Mouse (Mus musculus) thymus, adult 2 months (tissue): ENCODE results near the gene Fam136a. TPM values are rescaled to one million over a fixed set of nuclear protein-coding genes. Genes with fewer than 3 reads are reported as not detected.
"Not testable (repeated sequence)": the region's sequence is repeated elsewhere in the genome, so short reads cannot be mapped to it uniquely, and the experiment has no call there.

ENCODE experiments used
- DNase-seq: peaks from one replicate; pipeline ENCODE4 v3.0.0; 2021
- H3K27ac ChIP-seq: fragments of 200-500 bp; 2 replicates; pipeline ENCODE4 v1.5.1; 2012; ENCODE audit warnings: low read length, control low read depth; ENCODE audit not compliant: control insufficient read depth, insufficient read depth
- H3K27me3 ChIP-seq: fragments of 200-500 bp; 2 replicates; pipeline ENCODE4 v1.6.1; 2012; ENCODE audit warnings: mild to moderate bottlenecking, low read length, moderate library complexity, mixed read lengths; ENCODE audit not compliant: control insufficient read depth, insufficient read depth
- H3K36me3 ChIP-seq: fragments of 200-500 bp; 2 replicates; pipeline ENCODE4 v1.6.1; 2012; ENCODE audit warnings: mild to moderate bottlenecking, low read length, moderate library complexity; ENCODE audit not compliant: control insufficient read depth, insufficient read depth
- H3K4me1 ChIP-seq: fragments of 200-500 bp; replicated peaks from 2 replicates; pipeline ENCODE4 v1.6.1; 2012; ENCODE audit warnings: low read length; ENCODE audit not compliant: control insufficient read depth, insufficient read depth
- H3K4me3 ChIP-seq: fragments of 200-500 bp; 2 replicates; pipeline ENCODE4 v1.5.1; 2012; ENCODE audit warnings: mild to moderate bottlenecking, low read length, control low read depth, moderate library complexity; ENCODE audit not compliant: control insufficient read depth, insufficient read depth
- CTCF ChIP-seq: fragments of 200-500 bp; IDR thresholded peaks from 2 replicates; pipeline ENCODE4 v1.5.1; 2012; ENCODE audit warnings: mild to moderate bottlenecking, control low read depth, low read length, moderate library complexity, borderline replicate concordance; ENCODE audit not compliant: control insufficient read depth, poor library complexity, insufficient read depth; ENCODE audit errors: extremely low read depth
- POLR2A ChIP-seq: fragments of 200-500 bp; IDR thresholded peaks from 2 replicates; pipeline ENCODE4 v1.6.1; 2012; ENCODE audit warnings: mild to moderate bottlenecking, low read length, control low read depth, moderate library complexity; ENCODE audit not compliant: control insufficient read depth, poor library complexity, insufficient read depth; ENCODE audit errors: extremely low read depth
- WGBS: fragments of 180-500 bp; shearing (Covaris S2); methylation state at CpG from one replicate; pipeline ENCODE4 v1.1.7; 2018; 5-methylcytosine and 5-hydroxymethylcytosine counted together
- polyA plus RNA-seq: library from polyadenylated mRNA; depleted of rRNA; stranded (reverse); fragments of >200 nt; gene quantifications from 2 replicates; pipeline ENCODE4 v1.2.3, GENCODE M21; 2012

The Fam136a gene
- polyA plus RNA-seq, 1 experiment = 14.3 TPM

DNA sequence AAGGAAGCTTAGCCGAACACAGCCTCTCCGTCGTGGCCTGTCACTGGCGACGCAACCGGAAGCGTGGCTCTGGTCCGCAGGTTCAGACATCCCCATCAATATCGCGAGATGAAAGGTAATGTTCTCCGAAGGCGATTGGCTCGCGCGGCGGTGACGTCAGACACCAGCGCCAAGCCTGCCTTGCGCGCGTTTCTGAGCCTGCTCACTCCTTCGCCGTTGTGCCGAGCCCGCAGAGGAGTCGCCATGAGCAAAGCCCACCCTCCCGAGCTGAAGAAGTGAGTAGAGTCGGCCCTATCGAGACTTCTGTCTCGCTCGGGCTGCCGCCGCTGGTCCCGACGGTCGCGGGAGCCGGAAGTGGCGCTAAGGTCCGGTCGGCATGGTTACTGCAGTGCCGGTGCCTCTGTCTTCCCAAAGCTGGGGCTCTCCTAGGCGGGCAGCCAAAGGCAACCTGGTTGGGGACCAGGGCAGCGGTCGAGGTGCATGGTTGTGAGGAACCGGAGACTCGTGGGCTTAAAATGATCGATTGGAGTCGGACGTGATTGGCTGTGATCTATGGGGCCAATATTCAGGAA is 6.0 kb downstream of the Fam136a start:
- TF ChIP-seq POLR2A (peak; percentile 92), CTCF (peak; percentile 25; the same call in 1 of the 2 replicates)
- WGBS = under 1% methylated on average over 50 of the region's 50 CpGs
- Histone ChIP-seq H3K27me3 (no peaks in the 10 kb centered on the region), H3K27ac (peak overlapping the region; percentile 68; the same call in 1 of the 2 replicates), H3K4me3 (peak overlapping the region; percentile 82), H3K4me1 (peaks cover 9% of the 10 kb centered on the region), H3K36me3 (peaks cover 2% of the 10 kb centered on the region)
- DNase-seq = peak; percentile 94

DNA sequence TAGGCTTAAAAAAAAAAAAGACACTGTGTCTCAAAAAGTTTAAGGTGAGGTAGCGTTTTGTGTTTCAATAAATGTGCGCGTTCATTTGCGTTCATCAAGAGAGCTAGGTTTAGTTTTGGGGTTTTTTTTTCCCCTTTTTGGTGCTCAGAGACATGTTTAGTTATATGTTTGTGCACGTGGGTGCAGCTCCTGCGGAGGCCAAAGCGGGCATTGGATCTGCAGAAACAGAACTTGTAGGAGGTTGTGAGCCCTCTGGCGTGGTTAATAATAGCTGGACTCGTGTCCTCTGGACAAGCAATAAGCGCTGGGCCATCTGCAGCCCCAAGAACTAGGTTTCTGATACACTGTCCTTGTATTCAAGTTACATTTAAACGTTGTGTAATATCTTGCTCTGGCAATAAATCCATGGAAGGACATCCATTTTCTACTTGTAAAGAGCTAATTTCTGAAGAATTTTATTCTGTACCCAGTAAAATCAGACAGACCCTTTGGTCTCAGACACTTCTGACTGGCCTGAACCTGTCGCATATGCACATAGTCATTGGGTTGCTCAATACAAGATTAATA is 6.6 kb downstream of the Fam136a start:
- Histone ChIP-seq H3K27me3 (no peaks in the 10 kb centered on the region), H3K36me3 (peaks cover 8% of the 10 kb centered on the region), H3K4me1 (peaks cover 7% of the 10 kb centered on the region), H3K27ac (no peak overlapping the region), H3K4me3 (peak overlapping the region; percentile 82)
- WGBS = 4% methylated on average over 12 of the region's 12 CpGs
- TF ChIP-seq CTCF (no peak), POLR2A (no peak)
- no peak for DNase-seq

DNA sequence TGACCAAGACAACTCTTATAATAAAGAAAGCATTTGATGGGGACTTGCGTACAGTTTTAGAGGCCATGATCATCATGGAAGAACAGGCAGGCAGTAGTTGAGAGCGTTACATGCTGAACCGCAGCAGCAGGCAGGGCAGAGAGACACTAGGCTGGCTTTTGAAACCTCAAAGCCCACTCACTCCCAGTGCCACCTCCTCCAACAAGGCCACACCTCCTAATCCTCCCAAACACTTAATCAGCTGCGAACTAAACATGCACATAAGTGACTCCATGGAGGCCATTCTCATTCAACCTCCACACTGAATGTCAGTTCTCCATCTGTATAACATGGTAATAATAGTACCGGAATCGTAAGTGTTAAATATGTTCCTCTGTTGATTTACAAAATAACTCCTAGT is 8.1 kb downstream of the Fam136a start:
- H3K36me3 ChIP-seq = peaks cover 24% of the 10 kb centered on the region
- H3K27me3 ChIP-seq = no peaks in the 10 kb centered on the region
- WGBS = 95% methylated on average over 6 of the region's 6 CpGs
- no peak for TF ChIP-seq POLR2A
- no peak for TF ChIP-seq CTCF
- DNase-seq = no peak
- no peak overlapping the region for H3K4me3 ChIP-seq
- peaks cover 7% of the 10 kb centered on the region for H3K4me1 ChIP-seq
- no peak overlapping the region for H3K27ac ChIP-seq

- DNase-seq = no peak
- TF ChIP-seq POLR2A (no peak), CTCF (no peak)
- Histone ChIP-seq H3K27ac (no peak overlapping the region), H3K27me3 (no peaks in the 10 kb centered on the region), H3K36me3 (peaks cover 27% of the 10 kb centered on the region), H3K4me3 (no peak overlapping the region), H3K4me1 (no peaks in the 10 kb centered on the region)
- 97% methylated on average over 3 of the region's 3 CpGs for WGBS
Measured at GRCm38 (mm10) chr6:86378341-86378740, 12.9 kb downstream of the Fam136a start.

GRCm38 (mm10) chr6:86380112-86380511 is 14.7 kb downstream of the Fam136a start:
- not testable (repeated sequence) for H3K4me3 ChIP-seq, H3K4me1 ChIP-seq, H3K27me3 ChIP-seq, H3K27ac ChIP-seq, DNase-seq
- 88% methylated on average over 8 of the region's 8 CpGs for WGBS
- peaks cover 27% of the 10 kb centered on the region for H3K36me3 ChIP-seq

GRCm38 (mm10) chr6:86382551-86382950 is 17.1 kb downstream of the Fam136a start:
- DNase-seq = no peak
- no peak for TF ChIP-seq CTCF
- no peak for TF ChIP-seq POLR2A
- no peaks in the 10 kb centered on the region for H3K27me3 ChIP-seq
- H3K4me1 ChIP-seq = no peaks in the 10 kb centered on the region
- no peak overlapping the region for H3K4me3 ChIP-seq
- H3K36me3 ChIP-seq = peaks cover 14% of the 10 kb centered on the region
- no peak overlapping the region for H3K27ac ChIP-seq

GRCm38 (mm10) chr6:86383370-86383769 is 17.9 kb downstream of the Fam136a start:
- no peak for TF ChIP-seq CTCF
- TF ChIP-seq POLR2A = no peak
- no peaks in the 10 kb centered on the region for H3K27me3 ChIP-seq
- WGBS = 77% methylated on average over 16 of the region's 16 CpGs
- no peak for DNase-seq
- H3K4me3 ChIP-seq = no peak overlapping the region
- peaks cover 6% of the 10 kb centered on the region for H3K36me3 ChIP-seq
- no peaks in the 10 kb centered on the region for H3K4me1 ChIP-seq
- no peak overlapping the region for H3K27ac ChIP-seq
